Mouse (Mus musculus): ENCODE results near the gene Gm438.

DNA sequence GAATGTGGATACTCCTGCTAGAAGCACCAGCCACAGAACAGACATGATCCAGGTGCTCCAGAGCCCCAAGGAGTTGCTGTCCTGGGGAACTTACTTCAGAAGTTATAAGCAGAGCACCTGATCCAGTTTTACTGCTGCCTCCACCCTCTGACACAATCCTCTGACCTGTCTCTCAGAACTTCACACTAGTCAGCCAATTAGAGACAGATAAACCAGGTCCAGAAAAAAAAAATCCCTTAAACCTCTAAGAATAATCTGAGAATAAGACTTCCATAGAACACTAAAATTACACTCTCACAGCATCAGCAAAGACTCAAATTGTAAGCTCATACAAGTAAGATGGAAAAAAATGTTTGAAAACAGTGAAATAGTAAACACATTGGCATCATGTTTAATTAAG, at the start of gene Gm438:
- no peak for TF ChIP-seq POLR2A (IDR thresholded peaks at IDR 0.05; ENCODE audit: borderline replicate concordance, extremely low read depth, insufficient read depth, insufficient read length, poor library complexity, severe bottlenecking)
- TF ChIP-seq CTCF (IDR thresholded peaks at IDR 0.05; ENCODE audit: borderline replicate concordance, extremely low read depth, insufficient read depth, insufficient read length), result no peak
